Mouse (Mus musculus): ENCODE data around the gene Dgkz.

DNA sequence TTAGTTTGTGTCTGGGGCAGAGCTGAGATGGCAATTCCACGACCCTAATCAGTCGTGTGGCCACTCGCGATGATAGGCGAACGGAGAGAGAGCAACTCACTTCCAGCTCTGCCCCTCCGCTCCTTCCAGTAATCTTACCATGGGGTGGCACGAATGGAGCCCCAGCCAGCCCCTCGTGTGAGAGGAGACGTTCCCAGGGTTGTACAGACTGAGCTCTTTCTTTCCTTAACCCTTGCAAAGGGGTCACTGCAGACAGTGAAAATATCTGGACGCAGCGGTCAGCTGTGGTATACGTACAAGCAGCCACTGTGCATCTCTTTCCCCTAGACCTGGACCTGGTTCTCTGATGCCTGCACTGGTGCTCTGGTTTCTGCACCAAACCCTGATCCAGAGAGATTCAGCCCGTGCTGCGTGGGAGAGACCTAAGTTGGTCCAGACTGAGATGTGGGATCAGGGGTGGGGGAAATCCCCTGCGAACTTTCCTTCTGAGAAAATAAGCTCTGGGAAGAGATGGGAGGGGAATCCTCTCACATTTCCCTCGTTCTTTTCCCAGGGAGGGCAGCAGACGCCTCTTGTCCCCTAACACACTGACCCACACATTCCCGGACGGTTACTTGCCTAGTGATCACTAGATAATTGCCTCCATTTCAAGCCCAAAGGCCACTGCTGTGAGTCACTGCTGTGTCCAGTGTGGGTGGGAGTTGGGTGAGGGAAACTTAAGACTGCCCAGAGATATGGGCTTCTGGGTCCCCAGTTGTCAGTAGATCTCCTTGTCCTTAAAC, 33.1 kb upstream of the Dgkz start:
- TF ChIP-seq MAFK (IDR thresholded peaks at IDR 0.05; ENCODE audit: insufficient read depth, low read depth, low read length) (no peak), CHD2 (IDR thresholded peaks at IDR 0.05; ENCODE audit: low read depth, low read length) (no peak), ZC3H11A (IDR thresholded peaks at IDR 0.05; ENCODE audit: borderline replicate concordance, low read depth, low read length) (no peak)

All from ES-E14 (cell line).